Mouse (Mus musculus) splenic B cell, adult 2 months (primary cell): Measurements from ENCODE around the gene Syngr3.

Source experiments
- DNase-seq: peaks from one replicate; pipeline ENCODE4 v3.0.0-alpha.2; 2011; ENCODE audit warnings: low read depth, low spot score
- H3K27me3 ChIP-seq: 2 replicates; pipeline ENCODE4 v1.6.1; 2012; ENCODE audit warnings: mild to moderate bottlenecking, low read length, moderate library complexity, mixed read lengths; ENCODE audit not compliant: control insufficient read depth, poor library complexity, insufficient read depth, severe bottlenecking
- H3K36me3 ChIP-seq: 2 replicates; pipeline ENCODE4 v1.6.1; 2012; ENCODE audit warnings: mild to moderate bottlenecking, low read length, moderate library complexity, mixed read lengths; ENCODE audit not compliant: control insufficient read depth, poor library complexity, insufficient read depth, severe bottlenecking

Syngr3 gene

DNA sequence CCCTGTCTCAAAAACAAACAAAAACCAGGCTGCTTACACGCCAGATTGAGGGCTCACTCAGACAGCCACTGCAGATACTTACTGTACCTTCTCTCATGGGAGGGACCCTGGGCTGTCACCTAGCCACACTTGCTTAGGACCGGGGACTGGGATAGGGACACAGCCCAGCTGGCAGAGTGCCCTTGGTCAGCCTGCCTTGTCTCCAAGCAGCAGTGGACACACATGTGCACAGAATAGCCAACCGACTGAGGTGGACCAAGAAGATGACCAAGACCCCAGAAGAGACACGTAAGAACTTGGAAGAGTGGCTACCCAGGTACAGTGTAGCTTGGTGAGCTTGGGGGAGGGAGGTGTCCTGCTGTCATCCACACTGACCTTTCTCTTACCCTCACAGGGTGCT lies 51.5 kb downstream of the Syngr3 start:
- no peak for DNase-seq
- no peaks in the 10 kb centered on the region for H3K27me3 ChIP-seq
- H3K36me3 ChIP-seq, result no peaks in the 10 kb centered on the region

- Histone ChIP-seq H3K27me3 (no peaks in the 10 kb centered on the region), H3K36me3 (no peaks in the 10 kb centered on the region)
- no peak for DNase-seq
These were observed 52.8 kb downstream of the Syngr3 start for GRCm38 (mm10) chr17:24636781-24637481.

DNA sequence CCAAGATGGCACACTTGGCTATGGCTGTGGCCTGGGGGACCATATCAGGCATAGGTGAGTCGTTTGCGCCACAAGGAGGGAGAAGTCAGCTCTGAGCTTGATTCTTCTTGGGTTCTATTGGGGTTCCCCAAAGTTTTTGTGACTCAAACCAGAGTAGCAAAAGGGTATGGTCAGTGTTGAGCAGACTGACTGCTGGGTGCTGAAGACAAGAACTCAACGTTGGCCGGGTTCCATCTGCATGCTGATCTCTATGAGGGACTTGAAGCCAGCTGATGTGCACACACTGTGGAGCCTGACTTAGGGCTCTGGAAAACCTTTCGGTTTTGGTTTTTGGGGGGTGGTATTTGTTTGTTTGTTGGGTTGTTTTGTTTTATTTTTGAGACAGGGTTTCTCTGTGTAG lies 54.1 kb downstream of the Syngr3 start:
- no peak for DNase-seq
- H3K27me3 ChIP-seq, result no peaks in the 10 kb centered on the region
- H3K36me3 ChIP-seq, result no peaks in the 10 kb centered on the region
